Mouse (Mus musculus) ES-E14 (cell line): ENCODE data around the gene Gm17482. TPM values are rescaled to one million over a fixed set of nuclear protein-coding genes. Genes with fewer than 3 reads are reported as not detected.
"Not testable (repeated sequence)": the region's sequence is repeated elsewhere in the genome, so short reads cannot be mapped to it uniquely, and the experiment has no call there.

Experiments used
- DNase-seq: peaks from one replicate; pipeline ENCODE4 v3.0.0-alpha.2; 2013; ENCODE audit warnings: low read depth, low spot score
- H3K27ac ChIP-seq: 2 replicates; pipeline ENCODE4 v1.5.1; 2012; ENCODE audit warnings: low read depth, mild to moderate bottlenecking, low read length, moderate library complexity, mixed read lengths; ENCODE audit not compliant: poor library complexity, insufficient read depth, severe bottlenecking
- H3K36me3 ChIP-seq: 2 replicates; pipeline ENCODE4 v1.6.1; 2012; ENCODE audit warnings: mild to moderate bottlenecking, low read length, moderate library complexity, mixed read lengths; ENCODE audit not compliant: control insufficient read depth, poor library complexity, insufficient read depth, severe bottlenecking
- H3K4me1 ChIP-seq, 2 experiments: fragments of 150-350 bp in 1 of 2; sonication (generic) in 1 of 2; 2 replicates each; pipeline ENCODE4 v1.6.1; 2012; ENCODE audit warnings: low read length in 2 of 2, mild to moderate bottlenecking in 1 of 2, mixed read lengths in 1 of 2; ENCODE audit not compliant: control insufficient read depth in 2 of 2, insufficient read depth in 2 of 2, poor library complexity in 1 of 2
- H3K4me3 ChIP-seq, 2 experiments: fragments of 150-350 bp in 1 of 2; sonication (generic) in 1 of 2; 2 replicates each; pipeline ENCODE4 v1.5.1; 2012; ENCODE audit warnings: low read length in 2 of 2, low read depth in 1 of 2, mild to moderate bottlenecking in 1 of 2, mixed read lengths in 1 of 2; ENCODE audit not compliant: insufficient read depth in 1 of 2, poor library complexity in 1 of 2, severe bottlenecking in 1 of 2
- H3K9ac ChIP-seq: 2 replicates; pipeline ENCODE4 v1.6.1; 2012; ENCODE audit warnings: low read depth, mild to moderate bottlenecking, low read length, mixed read lengths; ENCODE audit not compliant: poor library complexity, insufficient read depth, severe bottlenecking
- H3K9me3 ChIP-seq: fragments of 150-350 bp; sonication (generic); 2 replicates; pipeline ENCODE4 v1.6.1; 2012; ENCODE audit warnings: low read depth, mild to moderate bottlenecking, low read length; ENCODE audit not compliant: control insufficient read depth, insufficient read depth
- CHD2 ChIP-seq: IDR thresholded peaks from 2 replicates; pipeline ENCODE4 v1.6.1; 2014; ENCODE audit warnings: mild to moderate bottlenecking, low read depth, low read length, inconsistent platforms
- HCFC1 ChIP-seq: IDR thresholded peaks from 2 replicates; pipeline ENCODE4 v1.6.1; 2012; ENCODE audit warnings: low read length, inconsistent platforms, borderline replicate concordance; ENCODE audit not compliant: insufficient read depth
- MAFK ChIP-seq: IDR thresholded peaks from 2 replicates; pipeline ENCODE4 v1.6.1; 2014; ENCODE audit warnings: mild to moderate bottlenecking, low read depth, low read length, inconsistent platforms; ENCODE audit not compliant: insufficient read depth
- ZC3H11A ChIP-seq: IDR thresholded peaks from 2 replicates; pipeline ENCODE4 v1.6.1; 2012; ENCODE audit warnings: low read depth, mild to moderate bottlenecking, inconsistent platforms, low read length, borderline replicate concordance
- ZNF384 ChIP-seq: IDR thresholded peaks from 2 replicates; pipeline ENCODE4 v1.6.1; 2012; ENCODE audit warnings: low read depth, low read length, inconsistent platforms
- in situ Hi-C, 2 experiments: fragments of 600-800 bp; cut with MboI; formaldehyde crosslinking; loops; one replicate each; pipeline ENCODE4 v1.15.1; 2025; ENCODE audit warnings: low sequenced_read_pairs in 2 of 2, inconsistent platforms in 1 of 2; ENCODE audit not compliant: unreplicated experiment in 2 of 2
- total RNA-seq: library from RNA; depleted of rRNA; stranded (reverse); fragments of 300-350 nt; gene quantifications from 2 replicates; pipeline ENCODE4 v1.2.3, GENCODE M21; 2012

The Gm17482 gene
- total RNA-seq, 1 experiment = not detected

DNA sequence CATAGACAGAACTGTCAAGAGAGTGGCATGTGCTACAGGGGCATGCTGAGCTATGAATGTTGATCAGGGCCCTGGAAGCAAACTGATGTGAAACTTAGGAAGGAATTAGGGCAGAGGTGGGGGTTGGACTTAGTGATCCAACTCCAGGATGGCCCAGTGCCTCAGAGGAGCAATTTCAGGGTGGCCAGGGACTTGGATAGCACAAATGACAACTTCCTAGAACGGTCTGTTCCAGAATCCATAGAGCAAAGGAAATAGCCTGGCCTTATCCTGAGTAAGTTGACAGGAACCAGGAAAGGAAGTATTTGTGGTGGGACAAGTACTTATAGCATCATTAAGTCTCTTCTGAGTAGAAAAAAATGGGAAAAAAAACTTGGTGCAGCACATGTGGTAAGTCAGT is 5.4 kb downstream of the Gm17482 start:
- Histone ChIP-seq H3K9ac (no peak overlapping the region), H3K36me3 (no peaks in the 10 kb centered on the region), H3K9me3 (no peaks in the 10 kb centered on the region), H3K27ac (no peak overlapping the region), H3K4me3 (no peak overlapping the region), H3K4me1 (no peaks in the 10 kb centered on the region)
- in situ Hi-C loops = no loop called here
- no peak for TF ChIP-seq ZNF384
- TF ChIP-seq ZC3H11A = no peak
- TF ChIP-seq MAFK = no peak
- DNase-seq = no peak

- no peak overlapping the region for H3K4me3 ChIP-seq
- no peak overlapping the region for H3K9ac ChIP-seq
- H3K9me3 ChIP-seq = no peaks in the 10 kb centered on the region
- no peak overlapping the region for H3K27ac ChIP-seq
- no peaks in the 10 kb centered on the region for H3K4me1 ChIP-seq
- in situ Hi-C loops = no loop called here
- no peak for DNase-seq
- H3K36me3 ChIP-seq = no peaks in the 10 kb centered on the region
- TF ChIP-seq HCFC1 = no peak
- TF ChIP-seq MAFK = no peak
- no peak for TF ChIP-seq ZC3H11A
- no peak for TF ChIP-seq CHD2
- TF ChIP-seq ZNF384 = no peak
Measured at GRCm38 (mm10) chr6:115238031-115239027, 11.2 kb downstream of the Gm17482 start.

GRCm38 (mm10) chr6:115239335-115239734 is 12.2 kb downstream of the Gm17482 start:
- no peak overlapping the region for H3K9ac ChIP-seq
- TF ChIP-seq ZC3H11A (no peak), HCFC1 (no peak), MAFK (no peak), ZNF384 (no peak), CHD2 (no peak)
- no peak overlapping the region for H3K27ac ChIP-seq
- H3K36me3 ChIP-seq = no peaks in the 10 kb centered on the region
- DNase-seq = no peak
- no peaks in the 10 kb centered on the region for H3K9me3 ChIP-seq
- no peaks in the 10 kb centered on the region for H3K4me1 ChIP-seq
- in situ Hi-C loops = no loop called here
- no peak overlapping the region for H3K4me3 ChIP-seq

DNA sequence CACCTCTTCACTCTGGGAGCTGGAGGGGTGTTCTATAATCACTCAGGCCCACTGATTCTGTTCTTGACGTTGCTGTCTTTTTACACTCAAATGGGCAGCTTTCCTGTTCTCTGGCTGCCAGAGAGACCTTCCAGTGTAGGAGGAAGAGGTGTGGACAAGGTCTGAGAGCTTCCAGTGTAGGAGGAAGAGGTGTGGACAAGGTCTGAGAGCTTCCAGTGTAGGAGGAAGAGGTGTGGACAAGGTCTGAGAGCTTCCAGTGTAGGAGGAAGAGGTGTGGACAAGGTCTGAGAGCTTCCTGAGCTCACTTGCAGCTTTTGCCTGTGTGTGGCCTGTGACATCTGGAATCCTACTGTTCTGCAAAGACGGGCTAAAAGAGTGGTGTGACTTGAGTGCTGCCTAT is 13.3 kb downstream of the Gm17482 start:
- H3K4me1 ChIP-seq, H3K9ac ChIP-seq, H3K9me3 ChIP-seq, DNase-seq, H3K27ac ChIP-seq, H3K36me3 ChIP-seq, H3K4me3 ChIP-seq, in situ Hi-C loops: not testable (repeated sequence)

DNA sequence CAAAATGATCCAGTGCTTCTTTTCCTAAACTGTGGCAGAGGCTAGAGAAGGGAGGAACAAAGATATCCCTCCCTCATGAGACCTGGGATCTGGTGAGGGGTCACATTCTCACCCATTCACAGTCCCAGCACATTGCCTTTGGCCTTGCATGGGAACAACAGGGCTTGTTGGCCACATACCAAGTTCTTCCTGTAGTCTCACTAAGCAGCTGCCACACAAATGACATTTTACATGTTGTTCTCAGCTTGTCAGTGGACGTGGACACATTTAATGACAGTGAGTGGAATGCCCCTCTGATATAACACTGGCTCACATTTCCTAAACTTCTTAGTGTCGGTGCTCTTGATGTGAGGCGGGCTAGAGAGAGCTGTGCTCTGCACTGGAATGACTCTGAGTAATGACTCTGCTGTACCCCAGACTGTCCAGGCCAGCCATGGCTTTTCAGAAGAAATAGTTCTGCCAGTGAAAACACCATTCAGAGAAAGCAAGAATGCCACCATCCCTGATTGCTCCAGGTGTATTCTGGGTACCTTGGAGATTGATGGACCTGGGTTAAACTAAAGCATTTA is 14.1 kb downstream of the Gm17482 start:
- no peaks in the 10 kb centered on the region for H3K4me1 ChIP-seq
- no peak overlapping the region for H3K4me3 ChIP-seq
- H3K9me3 ChIP-seq = no peaks in the 10 kb centered on the region
- in situ Hi-C loops = no loop called here
- no peak overlapping the region for H3K9ac ChIP-seq
- H3K36me3 ChIP-seq = no peaks in the 10 kb centered on the region
- TF ChIP-seq HCFC1 (no peak), MAFK (no peak), CHD2 (no peak), ZNF384 (no peak), ZC3H11A (no peak)
- no peak for DNase-seq
- no peak overlapping the region for H3K27ac ChIP-seq
